Mouse (Mus musculus) liver, embryonic 14.5 days (tissue): ENCODE results near the gene Olfr765.

ENCODE experiments used
- CTCF ChIP-seq: IDR thresholded peaks from 2 replicates; pipeline ENCODE4 v1.5.1; 2016; ENCODE audit warnings: antibody characterized with exemption, low read depth, control low read depth
- EP300 ChIP-seq: IDR thresholded peaks from 2 replicates; pipeline ENCODE4 v1.6.1; 2016; ENCODE audit warnings: antibody characterized with exemption, low read depth

DNA sequence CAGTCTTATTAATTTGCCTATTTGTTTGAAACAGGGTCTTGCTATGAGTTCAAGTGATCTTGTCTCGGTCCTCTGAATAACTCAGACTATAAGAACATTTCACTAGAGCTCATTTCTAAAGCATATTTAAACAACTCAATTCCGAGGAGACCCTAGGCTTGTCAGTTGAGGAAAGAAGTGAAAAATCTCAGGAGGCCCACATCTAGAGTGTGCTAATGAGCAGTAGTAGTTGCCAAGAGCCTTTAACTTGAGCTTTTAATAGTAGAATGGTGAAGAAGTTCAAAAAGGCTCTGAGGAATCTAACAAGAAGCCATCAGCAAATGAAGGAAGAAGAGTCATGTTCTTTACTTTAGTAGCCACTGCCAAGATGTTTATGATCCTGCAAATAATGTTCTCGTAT, 10.0 kb downstream of the Olfr765 start, which contains the start of gene Olfr764-ps1:
- TF ChIP-seq CTCF (no peak), EP300 (no peak)
